Mouse (Mus musculus) MEL (cell line): ENCODE data around the gene Kbtbd8.
A peak's percentile ranks its signal among the peaks of the same experiment; 100 is the strongest.

ENCODE experiments used
- BHLHE40 ChIP-seq: IDR thresholded peaks from 2 replicates; pipeline ENCODE4 v1.6.1; 2012; ENCODE audit warnings: low read depth, mild to moderate bottlenecking, inconsistent platforms, low read length, improper control_type of control experiment, borderline replicate concordance
- CHD1 ChIP-seq: IDR thresholded peaks from 2 replicates; pipeline ENCODE4 v1.6.1; 2012; ENCODE audit warnings: low read depth, mild to moderate bottlenecking, inconsistent platforms, low read length, improper control_type of control experiment
- CTCF ChIP-seq, 3 experiments: IDR thresholded peaks in 2 of 3; conservative IDR thresholded peaks in 1 of 3; 2 replicates each; pipeline ENCODE4 v1.5.1; 2011 to 2012; ENCODE audit warnings: low read length in 3 of 3, low read depth in 2 of 3, mild to moderate bottlenecking in 2 of 3, improper control_type of control experiment in 1 of 3, inconsistent platforms in 1 of 3, mixed read lengths in 1 of 3, moderate library complexity in 1 of 3; ENCODE audit not compliant: control insufficient read depth in 1 of 3, insufficient read depth in 1 of 3, poor library complexity in 1 of 3, severe bottlenecking in 1 of 3
- EP300 ChIP-seq, 2 experiments: IDR thresholded peaks; 2 replicates each; pipeline ENCODE4 v1.6.1; 2011; ENCODE audit warnings: improper control_type of control experiment in 2 of 2, low read length in 2 of 2, low read depth in 1 of 2, mild to moderate bottlenecking in 1 of 2
- MAX ChIP-seq: IDR thresholded peaks from 2 replicates; pipeline ENCODE4 v1.6.1; 2011; ENCODE audit warnings: low read length, improper control_type of control experiment
- POLR2A ChIP-seq, 2 experiments: IDR thresholded peaks; 2 replicates each; pipeline ENCODE4 v1.6.1; 2011 to 2012; ENCODE audit warnings: low read length in 2 of 2, mild to moderate bottlenecking in 2 of 2, control low read depth in 1 of 2, improper control_type of control experiment in 1 of 2, low read depth in 1 of 2, moderate library complexity in 1 of 2; ENCODE audit not compliant: control insufficient read depth in 1 of 2, insufficient read depth in 1 of 2, poor library complexity in 1 of 2
- UBTF ChIP-seq: IDR thresholded peaks from 2 replicates; pipeline ENCODE4 v1.6.1; 2012; ENCODE audit warnings: low read depth, mild to moderate bottlenecking, inconsistent platforms, low read length, improper control_type of control experiment, moderate library complexity, borderline replicate concordance; ENCODE audit not compliant: insufficient read depth
- USF2 ChIP-seq, 2 experiments: IDR thresholded peaks; 2 replicates each; pipeline ENCODE4 v1.6.1; 2011 to 2012; ENCODE audit warnings: improper control_type of control experiment in 2 of 2, low read length in 2 of 2, borderline replicate concordance in 1 of 2, inconsistent platforms in 1 of 2, low read depth in 1 of 2, mild to moderate bottlenecking in 1 of 2; ENCODE audit not compliant: insufficient read depth in 1 of 2
- ZNF384 ChIP-seq: IDR thresholded peaks from 2 replicates; pipeline ENCODE4 v1.6.1; 2012; ENCODE audit warnings: low read depth, mild to moderate bottlenecking, inconsistent platforms, low read length, improper control_type of control experiment

GRCm38 (mm10) chr6:95108437-95108836, 8.6 kb upstream of the Kbtbd8 start:
- TF ChIP-seq EP300 (IDR thresholded peaks at IDR 0.05; ENCODE audit: low read depth in 1 of 2, low read length in 2 of 2) (no peak), ZNF384 (no peak), BHLHE40 (no peak), MAX (no peak), USF2 (IDR thresholded peaks at IDR 0.05; ENCODE audit: borderline replicate concordance in 1 of 2, insufficient read depth in 1 of 2, low read depth in 1 of 2, low read length in 2 of 2) (no peak), UBTF (no peak), CHD1 (no peak), POLR2A (IDR thresholded peaks at IDR 0.05; ENCODE audit: control insufficient read depth in 1 of 2, insufficient read depth in 1 of 2, low read depth in 1 of 2, low read length in 2 of 2, poor library complexity in 1 of 2) (no peak), CTCF (IDR thresholded peaks at IDR 0.05 in 2 of 3, conservative IDR thresholded peaks at IDR 0.05 in 1 of 3; ENCODE audit: control insufficient read depth in 1 of 3, insufficient read depth in 1 of 3, low read depth in 2 of 3, low read length in 3 of 3, poor library complexity in 1 of 3, severe bottlenecking in 1 of 3) (peak; percentile 3 to 25 (median 13); a peak in 1 of 6 replicates)
